Mouse (Mus musculus): ENCODE data around the gene Gns.

The Gns gene

GRCm38 (mm10) chr10:121428011-121428711, 63.3 kb downstream of the Gns start:
- DNase-seq (ENCODE audit: extremely low read depth, insufficient read length, low spot score): no peak

GRCm38 (mm10) chr10:121429089-121429488, 64.2 kb downstream of the Gns start:
- peak; percentile 43 for DNase-seq (ENCODE audit: extremely low read depth, insufficient read length, low spot score)

- no peak for DNase-seq (ENCODE audit: extremely low read depth, insufficient read length, low spot score)
Observed at GRCm38 (mm10) chr10:121429581-121429980, 64.7 kb downstream of the Gns start.

GRCm38 (mm10) chr10:121429981-121430682, 65.2 kb downstream of the Gns start:
- DNase-seq (ENCODE audit: extremely low read depth, insufficient read length, low spot score): no peak

- DNase-seq (ENCODE audit: extremely low read depth, insufficient read length, low spot score): no peak
Observed at GRCm38 (mm10) chr10:121430764-121431540, 66.1 kb downstream of the Gns start.

- DNase-seq (ENCODE audit: extremely low read depth, insufficient read length, low spot score): no peak
Observed at GRCm38 (mm10) chr10:121432041-121432634, 67.2 kb downstream of the Gns start.

- DNase-seq (ENCODE audit: extremely low read depth, insufficient read length, low spot score): no peak
Observed at GRCm38 (mm10) chr10:121432635-121433280, 67.9 kb downstream of the Gns start.

- no peak for DNase-seq (ENCODE audit: extremely low read depth, insufficient read length, low spot score)
Observed at GRCm38 (mm10) chr10:121434441-121435103, 69.7 kb downstream of the Gns start.

- no peak for DNase-seq (ENCODE audit: extremely low read depth, insufficient read length, low spot score)
Observed at GRCm38 (mm10) chr10:121435546-121436257, 70.8 kb downstream of the Gns start.

GRCm38 (mm10) chr10:121436258-121436645, 71.4 kb downstream of the Gns start:
- DNase-seq (ENCODE audit: extremely low read depth, insufficient read length, low spot score): no peak

- no peak for DNase-seq (ENCODE audit: extremely low read depth, insufficient read length, low spot score)
Observed at GRCm38 (mm10) chr10:121436693-121437092, 71.8 kb downstream of the Gns start.

- DNase-seq (ENCODE audit: extremely low read depth, insufficient read length, low spot score): no peak
Observed at GRCm38 (mm10) chr10:121438109-121438508, 73.2 kb downstream of the Gns start.

GRCm38 (mm10) chr10:121439310-121439731, 74.4 kb downstream of the Gns start:
- DNase-seq (ENCODE audit: extremely low read depth, insufficient read length, low spot score): no peak

- DNase-seq (ENCODE audit: extremely low read depth, insufficient read length, low spot score): peak; percentile 40
Observed at GRCm38 (mm10) chr10:121443791-121444190, 78.9 kb downstream of the Gns start.

GRCm38 (mm10) chr10:121444198-121444597, 79.3 kb downstream of the Gns start:
- DNase-seq (ENCODE audit: extremely low read depth, insufficient read length, low spot score): no peak

- no peak for DNase-seq (ENCODE audit: extremely low read depth, insufficient read length, low spot score)
Observed at GRCm38 (mm10) chr10:121445808-121446207, 80.9 kb downstream of the Gns start.

Measured in 3134 (cell line).